Mouse (Mus musculus): Measurements from ENCODE around the gene Lmbrd2. TPM values are rescaled to one million over a fixed set of nuclear protein-coding genes. Genes with fewer than 3 reads are reported as not detected.

The Lmbrd2 gene
- total RNA-seq, 1 experiment: 24.1 TPM

DNA sequence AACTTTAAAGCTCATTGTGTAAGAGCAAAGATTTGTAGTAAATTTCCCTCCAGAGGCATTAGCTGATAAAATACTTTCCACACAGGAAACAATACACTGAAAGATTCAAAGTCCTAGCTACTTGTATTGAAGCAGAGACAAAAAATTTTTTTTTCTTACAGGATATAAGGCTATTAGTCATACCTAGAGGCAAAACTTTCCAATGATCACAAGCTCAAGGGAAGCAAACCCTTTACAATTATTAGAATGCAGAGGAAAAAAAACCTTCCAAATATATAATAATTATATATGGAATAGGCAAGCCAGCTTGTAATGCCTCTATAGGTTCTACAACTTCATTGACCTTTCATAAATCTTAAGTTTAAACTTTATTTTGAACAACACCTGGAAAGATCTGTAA lies 106.0 kb downstream of the Lmbrd2 start:
- H3K9ac ChIP-seq (ENCODE audit: insufficient read depth, low read depth, low read length, poor library complexity, severe bottlenecking): no peak overlapping the region
- H3K4me1 ChIP-seq (ENCODE audit: control insufficient read depth in 2 of 2, insufficient read depth in 2 of 2, low read length in 2 of 2, poor library complexity in 1 of 2): no peaks in the 10 kb centered on the region
- no peak for TF ChIP-seq ZNF384 (IDR thresholded peaks at IDR 0.05; ENCODE audit: low read depth, low read length)
- TF ChIP-seq ZC3H11A (IDR thresholded peaks at IDR 0.05; ENCODE audit: borderline replicate concordance, low read depth, low read length): no peak
- TF ChIP-seq CHD2 (IDR thresholded peaks at IDR 0.05; ENCODE audit: low read depth, low read length): no peak
- TF ChIP-seq MAFK (IDR thresholded peaks at IDR 0.05; ENCODE audit: insufficient read depth, low read depth, low read length): no peak
- TF ChIP-seq HCFC1 (IDR thresholded peaks at IDR 0.05; ENCODE audit: borderline replicate concordance, insufficient read depth, low read length): no peak
- H3K36me3 ChIP-seq (ENCODE audit: control insufficient read depth, insufficient read depth, low read length, poor library complexity, severe bottlenecking): no peaks in the 10 kb centered on the region
- no peak overlapping the region for H3K27ac ChIP-seq (ENCODE audit: insufficient read depth, low read depth, low read length, poor library complexity, severe bottlenecking)
- no peak overlapping the region for H3K4me3 ChIP-seq (ENCODE audit: insufficient read depth in 1 of 2, low read depth in 1 of 2, low read length in 2 of 2, poor library complexity in 1 of 2, severe bottlenecking in 1 of 2)
- DNase-seq (ENCODE audit: low read depth, low spot score): no peak
- no peaks in the 10 kb centered on the region for H3K9me3 ChIP-seq (ENCODE audit: control insufficient read depth, insufficient read depth, low read depth, low read length)
- in situ Hi-C loops (cut with MboI; ENCODE audit: low sequenced_read_pairs in 2 of 2, unreplicated experiment in 2 of 2): no loop called here

Other genes with a start within 250 kb of the Lmbrd2 start
- gene Ranbp3l, start 172.6 kb upstream of the Lmbrd2 start, total RNA-seq (2012; rRNA removed): 0.09 TPM in 1 of 2 replicates, not detected in the other
- gene Nadk2, start 69.3 kb upstream of the Lmbrd2 start, total RNA-seq (2012; rRNA removed): 48.3 and 64.5 TPM in 2 replicates
- 42.7 and 45.2 TPM in 2 replicates for gene Skp2, start 14.9 kb downstream of the Lmbrd2 start, total RNA-seq (2012; rRNA removed)
- gene Ugt3a1, start 136.3 kb downstream of the Lmbrd2 start, total RNA-seq (2012; rRNA removed): not detected in 2 replicates
- gene Ugt3a2, start 195.0 kb downstream of the Lmbrd2 start, total RNA-seq (2012; rRNA removed): not detected in 2 replicates

Data from ES-E14 (cell line).